8 mouse cellular contexts compared by ENCODE assay signal in the genomic region with DNA sequence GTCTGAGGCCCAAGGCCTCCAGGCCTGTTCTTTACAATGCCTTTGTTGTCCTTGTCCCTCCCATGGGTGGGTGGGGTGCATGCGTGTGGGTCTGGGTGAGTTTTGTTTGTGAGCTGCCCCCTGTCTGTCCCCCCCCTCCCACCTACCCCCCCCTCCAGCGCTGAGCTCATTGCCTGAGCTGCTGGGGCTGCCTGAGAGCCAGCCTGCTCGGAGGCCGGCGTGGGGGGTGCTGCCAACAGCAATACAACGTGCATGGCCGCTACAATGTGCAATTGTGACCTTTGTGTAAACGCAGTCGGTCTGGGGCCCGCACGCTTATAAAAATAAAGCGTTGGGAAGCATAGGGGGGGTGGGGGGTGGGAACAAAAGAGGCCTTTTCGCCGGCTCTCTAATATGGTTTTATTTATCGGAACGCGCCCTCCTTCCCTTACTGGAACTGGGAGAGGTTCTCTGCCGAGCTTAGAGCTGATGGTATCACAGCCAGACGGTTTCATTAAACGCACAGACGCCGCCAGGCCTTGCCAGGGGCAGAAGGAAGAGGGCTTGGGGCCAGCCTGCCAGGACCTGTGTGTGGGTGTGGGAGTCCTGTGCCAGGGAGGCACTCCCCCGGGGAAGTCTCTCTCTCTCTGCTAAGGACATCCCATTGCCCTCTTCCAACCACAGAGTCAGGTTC.
DNase-seq lines count a peak whose midpoint lies in the region; ATAC-seq lines count a peak whose summit lies in the region.

No protein-coding gene starts in this region.

- DNase-seq in adrenal gland, postnatal 14 days = peak; percentile 10
- DNase-seq in adrenal gland, adult 18-20 months (ENCODE audit: low spot score in 2 of 2) = no peak
- peak; percentile 91 for DNase-seq in cerebellum, adult 11-12 months
- DNase-seq in layer of hippocampus, adult 9-11 months = peak; percentile 88
- no peak for DNase-seq in adrenal gland, postnatal 4 days (ENCODE audit: low spot score in 2 of 2)

- H3K9ac ChIP-seq in forebrain, embryonic 13.5 days = peak overlapping the region; percentile 2; the same call in 1 of the 2 replicates
- H3K9ac ChIP-seq in midbrain, embryonic 12.5 days (replicated peaks) = no peak overlapping the region

- H3K4me3 ChIP-seq in forebrain, embryonic 13.5 days = no peak overlapping the region
- H3K4me3 ChIP-seq in midbrain, embryonic 12.5 days = no peak overlapping the region

- H3K27me3 ChIP-seq in forebrain, embryonic 13.5 days = no peaks in the 10 kb centered on the region
- H3K27me3 ChIP-seq in midbrain, embryonic 12.5 days = 0 out of 2 replicates have a peak, but pooled peaks cover 2% of the 10 kb centered on the region

- no peaks in the 10 kb centered on the region for H3K36me3 ChIP-seq in forebrain, embryonic 13.5 days (ENCODE audit: poor library complexity, severe bottlenecking)
- no peaks in the 10 kb centered on the region for H3K36me3 ChIP-seq in midbrain, embryonic 12.5 days

- WGBS in forebrain, embryonic 13.5 days = 21% methylated on average over 23 of the region's 23 CpGs
- WGBS in midbrain, embryonic 12.5 days = 53% methylated on average over 22 of the region's 23 CpGs

- ATAC-seq in forebrain, embryonic 13.5 days = peak; percentile 83
- ATAC-seq in midbrain, embryonic 12.5 days (ENCODE audit: low FRiP score, low read depth) = peak; percentile 90
- no peak for ATAC-seq in megakaryocyte progenitor cell, adult 5-6 weeks (replicated peaks; ENCODE audit: poor library complexity)

- H3K9me3 ChIP-seq in forebrain, embryonic 13.5 days (replicated peaks) = no peaks in the 10 kb centered on the region
- no peaks in the 10 kb centered on the region for H3K9me3 ChIP-seq in midbrain, embryonic 12.5 days

- H3K4me1 ChIP-seq in forebrain, embryonic 13.5 days = peaks cover 8% of the 10 kb centered on the region
- H3K4me1 ChIP-seq in midbrain, embryonic 12.5 days = peaks cover 9% of the 10 kb centered on the region

- H3K4me2 ChIP-seq in forebrain, embryonic 13.5 days = peak overlapping the region; percentile 35
- H3K4me2 ChIP-seq in midbrain, embryonic 12.5 days (replicated peaks) = no peak overlapping the region

- H3K27ac ChIP-seq in forebrain, embryonic 13.5 days = peak overlapping the region; percentile 20; the same call in 1 of the 2 replicates
- H3K27ac ChIP-seq in midbrain, embryonic 12.5 days (replicated peaks) = peak overlapping the region; percentile 56; the same call in 1 of the 2 replicates

Comparison
In these comparisons a context has a peak if more than half of its experiments do, and no peak if none do; other contexts are left out.
1. DNase-seq: peak in adrenal gland, postnatal 14 days (single experiment), cerebellum, adult 11-12 months (single experiment) and layer of hippocampus, adult 9-11 months (single experiment); none in adrenal gland, adult 18-20 months (0 of 2) and adrenal gland, postnatal 4 days (0 of 2).